Mouse (Mus musculus): ENCODE measurements around the gene Nhsl2.

The Nhsl2 gene

GRCm38 (mm10) chrX:101889813-101890469, 40.8 kb downstream of the Nhsl2 start:
- ChIA-PET CTCF (no interaction called here), POLR2A (interaction anchor here in 1 of 4 experiments (1.0 kb wide), 1 partner anchor 460 kb away, joined by 3 read pairs; no protein-coding TSS in a partner anchor)

GRCm38 (mm10) chrX:101893796-101894195, 44.6 kb downstream of the Nhsl2 start:
- CTCF ChIA-PET, result interaction anchor here in 1 of 4 experiments (0.6 kb wide), 1 partner anchor 29 kb away, joined by 3 read pairs; no protein-coding TSS in a partner anchor
- POLR2A ChIA-PET, result no interaction called here

GRCm38 (mm10) chrX:101898341-101898740, 49.2 kb downstream of the Nhsl2 start:
- ChIA-PET POLR2A (no interaction called here), CTCF (no interaction called here)

GRCm38 (mm10) chrX:101901806-101902490, 52.8 kb downstream of the Nhsl2 start:
- ChIA-PET CTCF (no interaction called here), POLR2A (interaction anchor here in 1 of 4 experiments (0.6 kb wide), 1 partner anchor 52 kb away, joined by 3 read pairs; no protein-coding TSS in a partner anchor)

GRCm38 (mm10) chrX:101902597-101902996, 53.4 kb downstream of the Nhsl2 start:
- CTCF ChIA-PET, result interaction anchor here in 1 of 4 experiments (0.5 kb wide), 1 partner anchor 19 kb away, joined by 3 read pairs; no protein-coding TSS in a partner anchor
- POLR2A ChIA-PET, result no interaction called here

GRCm38 (mm10) chrX:101907301-101907700, 58.1 kb downstream of the Nhsl2 start:
- ChIA-PET POLR2A (no interaction called here), CTCF (no interaction called here)

GRCm38 (mm10) chrX:101929131-101929530, 79.9 kb downstream of the Nhsl2 start:
- POLR2A ChIA-PET, result no interaction called here
- CTCF ChIA-PET, result no interaction called here

GRCm38 (mm10) chrX:101930301-101930700, 81.1 kb downstream of the Nhsl2 start:
- CTCF ChIA-PET, result no interaction called here

GRCm38 (mm10) chrX:101931016-101931415, 81.8 kb downstream of the Nhsl2 start:
- ChIA-PET CTCF (no interaction called here), POLR2A (no interaction called here)

More at GRCm38 (mm10) chrX:101930301-101930700, 81.1 kb downstream of the Nhsl2 start:
- POLR2A ChIA-PET, result no interaction called here

GRCm38 (mm10) chrX:101932244-101932643, 83.1 kb downstream of the Nhsl2 start:
- POLR2A ChIA-PET, result no interaction called here
- CTCF ChIA-PET, result interaction anchor here in 1 of 4 experiments (0.8 kb wide), 1 partner anchor 10 kb away, joined by 4 read pairs; no protein-coding TSS in a partner anchor

GRCm38 (mm10) chrX:101933346-101933745, 84.2 kb downstream of the Nhsl2 start:
- ChIA-PET POLR2A (no interaction called here), CTCF (no interaction called here)

- ChIA-PET POLR2A (interaction anchor here in 1 of 4 experiments (0.7 kb wide), 1 partner anchor 290 kb away, joined by 7 read pairs; no protein-coding TSS in a partner anchor), CTCF (interaction anchor here in 1 of 4 experiments (0.7 kb wide), 1 partner anchor 13 kb away, joined by 3 read pairs; no protein-coding TSS in a partner anchor)
These were observed 86.2 kb downstream of the Nhsl2 start for GRCm38 (mm10) chrX:101935291-101935840.

- ChIA-PET CTCF (no interaction called here), POLR2A (no interaction called here)
These were observed 90.3 kb downstream of the Nhsl2 start for GRCm38 (mm10) chrX:101939486-101939885.

- CTCF ChIA-PET, result interaction anchor here (0.5 to 1.9 kb wide), 23 partner anchors 9 to 424 kb away, joined by 3 to 15 read pairs (median 3); partner anchors contain the start of genes Nhsl2 (in 1 of the 4) and Rtl5 (in 1 of the 4)
- POLR2A ChIA-PET, result interaction anchor here in 3 of 4 experiments (0.6 to 1.8 kb wide), 8 partner anchors 11 to 325 kb away, joined by 3 to 8 read pairs (median 4); partner anchors contain the start of genes Pin4 (in 1 of the 3) and Rps4x (in 1 of the 3)
These were observed 93.3 kb downstream of the Nhsl2 start for GRCm38 (mm10) chrX:101942461-101942896.

GRCm38 (mm10) chrX:101943743-101944142, 94.6 kb downstream of the Nhsl2 start:
- CTCF ChIA-PET, result interaction anchor here in 1 of 4 experiments (0.5 kb wide), 1 partner anchor 45 kb away, joined by 3 read pairs; no protein-coding TSS in a partner anchor

GRCm38 (mm10) chrX:101944761-101945330, 95.7 kb downstream of the Nhsl2 start:
- ChIA-PET CTCF (no interaction called here), POLR2A (no interaction called here)

More at GRCm38 (mm10) chrX:101943743-101944142, 94.6 kb downstream of the Nhsl2 start:
- POLR2A ChIA-PET, result no interaction called here

- CTCF ChIA-PET, result no interaction called here
- POLR2A ChIA-PET, result interaction anchor here in 1 of 4 experiments (0.6 to 1.1 kb wide), 2 partner anchors 69 to 167 kb away, joined by 3 to 4 read pairs; partner anchors contain the start of gene Pin4
These were observed 103.3 kb downstream of the Nhsl2 start for GRCm38 (mm10) chrX:101952436-101952835.

GRCm38 (mm10) chrX:101953256-101953655, 104.1 kb downstream of the Nhsl2 start:
- CTCF ChIA-PET, result interaction anchor here in 3 of 4 experiments (0.8 to 2.4 kb wide), 8 partner anchors 11 to 192 kb away, joined by 3 to 15 read pairs (median 4); no protein-coding TSS in a partner anchor
- POLR2A ChIA-PET, result interaction anchor here in 2 of 4 experiments (1.1 to 2.0 kb wide), 4 partner anchors 11 to 225 kb away, joined by 3 to 8 read pairs (median 5); partner anchors contain the start of gene Pin4 (in 1 of the 2)
